Mouse (Mus musculus) hindbrain, embryonic 13.5 days (tissue): ENCODE results near the gene Tal1. TPM values are rescaled to one million over a fixed set of nuclear protein-coding genes. Genes with fewer than 3 reads are reported as not detected.

Experiments
- ATAC-seq: fragments of 200-750 bp; cut with Nextera tagmentation; 2 replicates; pipeline ENCODE4 v1.8.0; 2017; ENCODE audit warnings: moderate TSS enrichment; ENCODE audit not compliant: low FRiP score
- H3K27ac ChIP-seq: fragments of 300-500 bp; sonication (generic); 2 replicates; pipeline ENCODE4 v1.5.1; 2015; ENCODE audit warnings: inconsistent platforms, mild to moderate bottlenecking, moderate library complexity
- H3K27me3 ChIP-seq: fragments of 300-500 bp; sonication (generic); 2 replicates; pipeline ENCODE4 v1.6.1; 2015; ENCODE audit warnings: mild to moderate bottlenecking, inconsistent platforms
- H3K36me3 ChIP-seq: fragments of 300-500 bp; sonication (generic); 2 replicates; pipeline ENCODE4 v1.6.1; 2015; ENCODE audit warnings: mild to moderate bottlenecking, inconsistent platforms
- H3K4me1 ChIP-seq: fragments of 300-500 bp; sonication (generic); replicated peaks from 2 replicates; pipeline ENCODE4 v1.6.1; 2015; ENCODE audit warnings: inconsistent platforms
- H3K4me2 ChIP-seq: fragments of 300-500 bp; sonication (generic); 2 replicates; pipeline ENCODE4 v1.6.1; 2015; ENCODE audit warnings: inconsistent platforms, mild to moderate bottlenecking, moderate library complexity
- H3K4me3 ChIP-seq: fragments of 300-500 bp; sonication (generic); 2 replicates; pipeline ENCODE4 v1.5.1; 2015; ENCODE audit warnings: mild to moderate bottlenecking, inconsistent platforms
- H3K9ac ChIP-seq: fragments of 300-500 bp; sonication (generic); 2 replicates; pipeline ENCODE4 v1.6.1; 2015; ENCODE audit warnings: mild to moderate bottlenecking, inconsistent platforms
- H3K9me3 ChIP-seq: fragments of 300-500 bp; sonication (generic); 2 replicates; pipeline ENCODE4 v1.6.1; 2016; ENCODE audit warnings: inconsistent platforms
- WGBS: fragments of 180-500 bp; shearing (Covaris S2); methylation state at CpG from one replicate; pipeline ENCODE4 v1.1.7; 2015; 5-methylcytosine and 5-hydroxymethylcytosine counted together
- polyA plus RNA-seq: library from polyadenylated mRNA; unstranded; fragments of >200 nt; fragmentation: Nextera tagmentation; extraction: Ambion mirVana; gene quantifications from 2 replicates; pipeline ENCODE4 v1.2.1, GENCODE M21; 2015

The Tal1 gene
- polyA plus RNA-seq, 1 experiment from 2014 or later, result 3.8 TPM

GRCm38 (mm10) chr4:115094056-115094455 lies 37.8 kb downstream of the Tal1 start:
- H3K27ac ChIP-seq, result no peak overlapping the region
- ATAC-seq, result no peak
- 80% methylated on average over 2 of the region's 2 CpGs for whole genome bisulfite sequencing
- H3K4me3 ChIP-seq, result no peak overlapping the region
- no peak overlapping the region for H3K9ac ChIP-seq
- no peaks in the 10 kb centered on the region for H3K9me3 ChIP-seq
- H3K36me3 ChIP-seq, result no peaks in the 10 kb centered on the region
- peaks cover 18% of the 10 kb centered on the region for H3K4me1 ChIP-seq
- peaks cover 68% of the 10 kb centered on the region for H3K27me3 ChIP-seq
- no peak overlapping the region for H3K4me2 ChIP-seq

DNA sequence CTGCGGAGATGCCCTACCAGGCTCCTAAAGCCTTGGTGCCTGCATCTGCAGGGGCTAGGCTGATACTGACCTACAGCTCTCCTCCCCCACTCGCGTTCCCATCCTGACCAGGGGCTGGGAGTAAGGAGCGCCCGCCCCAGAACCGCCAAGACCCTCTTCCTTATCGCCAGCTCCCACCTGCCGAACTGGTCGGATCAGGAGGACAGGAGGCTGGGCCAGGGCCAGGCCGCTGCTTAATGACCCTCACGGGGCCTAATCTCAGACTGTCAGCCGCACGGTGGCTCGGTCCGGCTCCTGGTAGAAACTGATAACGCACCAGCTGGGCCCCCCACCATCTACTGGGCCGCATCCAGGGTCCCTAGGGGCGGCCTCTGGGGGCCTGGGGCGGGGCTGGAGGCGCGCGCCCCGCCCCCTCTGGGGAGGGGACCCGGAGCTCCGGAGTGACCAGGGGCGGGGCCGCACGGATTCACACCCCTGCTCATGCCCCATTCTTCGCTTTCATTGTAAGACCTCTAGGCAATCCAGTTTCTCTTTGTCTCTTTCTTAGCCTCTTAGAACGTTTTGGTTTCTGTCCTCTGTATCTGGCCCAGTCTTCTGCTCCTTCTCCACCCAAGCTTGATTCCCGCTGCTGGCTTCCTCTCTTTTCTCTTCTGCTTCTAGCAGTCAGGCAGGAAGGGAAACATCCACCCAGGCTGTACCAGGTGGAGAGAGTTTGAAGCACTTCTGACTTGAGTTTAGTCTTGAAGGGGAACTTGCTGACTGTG lies 39.6 kb downstream of the Tal1 start:
- Histone ChIP-seq H3K4me1 (peaks cover 18% of the 10 kb centered on the region), H3K36me3 (no peaks in the 10 kb centered on the region), H3K9ac (peak overlapping the region; percentile 79), H3K27me3 (peaks cover 63% of the 10 kb centered on the region), H3K27ac (peak overlapping the region; percentile 52; the same call in 1 of the 2 replicates), H3K4me3 (peak overlapping the region; percentile 43), H3K9me3 (no peaks in the 10 kb centered on the region), H3K4me2 (peak overlapping the region; percentile 84)
- 0% methylated on average over 19 of the region's 31 CpGs for WGBS
- peak; percentile 56 for ATAC-seq

DNA sequence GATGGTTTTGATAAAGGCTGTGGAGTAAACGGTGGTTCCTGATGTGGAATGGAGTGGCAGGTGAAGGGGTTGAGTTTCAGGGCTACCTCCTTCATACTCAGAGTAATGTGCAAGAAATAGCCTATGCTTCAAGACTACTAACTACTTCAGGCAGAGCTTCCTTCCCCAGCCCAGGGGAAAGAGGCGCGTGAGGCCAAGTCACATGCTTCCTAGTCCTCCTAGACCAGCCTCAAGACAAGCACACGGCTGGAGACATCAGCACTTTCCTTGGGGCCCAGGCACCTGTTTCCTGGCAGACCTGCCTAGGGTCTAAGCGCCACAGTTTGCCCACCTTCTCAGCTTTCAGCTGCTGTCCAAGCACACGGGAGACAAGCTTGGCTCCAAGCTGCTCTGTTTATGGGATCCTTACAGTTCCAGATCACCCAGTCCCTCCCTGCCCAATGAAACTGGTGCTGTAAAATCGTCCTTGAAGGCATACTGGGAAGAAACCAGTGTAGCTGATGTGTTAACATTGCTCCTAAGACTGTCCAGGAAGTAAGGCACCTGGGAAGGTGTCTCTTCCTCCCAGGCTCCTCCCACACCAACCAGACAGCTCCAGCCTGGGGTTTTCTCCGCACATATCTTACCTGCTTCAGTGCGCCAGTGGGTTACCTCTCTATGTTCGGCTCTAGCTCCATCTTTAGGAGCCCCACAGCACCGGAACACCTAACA lies 40.4 kb downstream of the Tal1 start:
- Histone ChIP-seq H3K27ac (0 out of 2 replicates have a peak overlapping the region, but pooled peaks have one; percentile 52), H3K4me1 (peaks cover 18% of the 10 kb centered on the region), H3K4me3 (peak overlapping the region; percentile 43), H3K9ac (no peak overlapping the region; the same call in 1 of the 2 replicates), H3K4me2 (peak overlapping the region; percentile 84), H3K36me3 (no peaks in the 10 kb centered on the region), H3K27me3 (peaks cover 68% of the 10 kb centered on the region), H3K9me3 (no peaks in the 10 kb centered on the region)
- 0 out of 2 replicates have a peak, but pooled peaks have one; percentile 14 for ATAC-seq
- WGBS, result 12% methylated on average over 11 of the region's 11 CpGs

DNA sequence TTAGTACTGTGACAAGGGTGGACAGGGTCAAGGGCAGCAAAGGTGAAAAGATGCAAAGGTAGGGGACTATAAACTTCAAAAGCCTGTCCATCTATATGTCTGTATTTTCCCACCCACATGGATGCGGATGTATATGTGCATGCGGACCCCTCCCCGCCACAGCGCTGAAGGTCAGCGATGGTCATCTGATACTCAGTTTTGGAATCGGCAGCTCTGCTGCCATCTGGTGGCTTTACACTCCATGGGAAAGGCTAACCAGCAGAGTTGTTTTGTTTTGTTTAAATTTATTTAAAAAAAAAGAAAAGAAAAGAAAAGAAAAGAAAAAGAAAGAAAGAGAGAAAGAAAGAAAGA lies 40.9 kb downstream of the Tal1 start:
- no peaks in the 10 kb centered on the region for H3K9me3 ChIP-seq
- H3K9ac ChIP-seq, result no peak overlapping the region; the same call in 1 of the 2 replicates
- H3K36me3 ChIP-seq, result no peaks in the 10 kb centered on the region
- 1% methylated on average over 6 of the region's 6 CpGs for WGBS
- ATAC-seq, result no peak
- H3K4me1 ChIP-seq, result peaks cover 18% of the 10 kb centered on the region
- no peak overlapping the region for H3K27ac ChIP-seq
- peak overlapping the region; percentile 84 for H3K4me2 ChIP-seq
- peak overlapping the region; percentile 15; the same call in 1 of the 2 replicates for H3K4me3 ChIP-seq
- H3K27me3 ChIP-seq, result peaks cover 68% of the 10 kb centered on the region

- H3K9me3 ChIP-seq, result no peaks in the 10 kb centered on the region
- no peak overlapping the region for H3K4me2 ChIP-seq
- WGBS, result 40% methylated on average over 6 of the region's 6 CpGs
These were observed 45.5 kb downstream of the Tal1 start for GRCm38 (mm10) chr4:115101682-115102081.

DNA sequence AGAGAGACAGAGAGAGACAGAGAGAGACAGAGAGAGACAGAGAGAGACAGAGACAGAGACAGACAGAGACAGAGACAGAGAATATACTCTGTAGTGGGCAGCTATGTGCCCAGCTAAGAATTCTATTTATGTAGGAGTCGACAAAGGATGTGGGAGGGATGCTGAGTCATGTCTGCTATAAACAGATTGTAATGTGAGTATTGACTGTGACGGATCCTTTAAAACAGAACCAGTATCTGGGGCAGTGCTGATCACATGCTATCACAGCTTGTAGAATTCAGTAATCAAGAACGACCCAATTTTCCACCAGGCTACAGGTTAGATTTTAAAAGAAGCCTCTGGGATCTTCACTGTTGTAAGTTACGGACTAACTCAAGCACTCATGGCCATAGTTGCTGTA lies 47.3 kb downstream of the Tal1 start:
- no peak for ATAC-seq
- Histone ChIP-seq H3K9me3 (no peaks in the 10 kb centered on the region), H3K4me1 (no peaks in the 10 kb centered on the region), H3K36me3 (no peaks in the 10 kb centered on the region), H3K27ac (no peak overlapping the region), H3K4me2 (no peak overlapping the region), H3K4me3 (no peak overlapping the region), H3K9ac (no peak overlapping the region), H3K27me3 (peaks cover 19% of the 10 kb centered on the region)
- 72% methylated on average over 4 of the region's 4 CpGs for WGBS

More at GRCm38 (mm10) chr4:115101682-115102081, 45.5 kb downstream of the Tal1 start:
- H3K27ac ChIP-seq, result no peak overlapping the region
- no peak overlapping the region for H3K9ac ChIP-seq
- H3K4me3 ChIP-seq, result no peak overlapping the region
- peaks cover 35% of the 10 kb centered on the region for H3K27me3 ChIP-seq
- H3K36me3 ChIP-seq, result no peaks in the 10 kb centered on the region
- peak; percentile 67 for ATAC-seq
- H3K4me1 ChIP-seq, result peaks cover 5% of the 10 kb centered on the region

GRCm38 (mm10) chr4:115111167-115111566 lies 54.9 kb downstream of the Tal1 start:
- Histone ChIP-seq H3K4me3 (no peak overlapping the region), H3K9ac (no peak overlapping the region), H3K4me1 (no peaks in the 10 kb centered on the region), H3K27me3 (peaks cover 10% of the 10 kb centered on the region; the same call in 1 of the 2 replicates), H3K9me3 (no peaks in the 10 kb centered on the region), H3K4me2 (no peak overlapping the region), H3K27ac (no peak overlapping the region), H3K36me3 (no peaks in the 10 kb centered on the region)
- WGBS, result 78% methylated on average over 2 of the region's 2 CpGs
- ATAC-seq, result no peak

GRCm38 (mm10) chr4:115113266-115113665 lies 57.0 kb downstream of the Tal1 start:
- Histone ChIP-seq H3K9me3 (no peaks in the 10 kb centered on the region), H3K4me2 (no peak overlapping the region), H3K4me1 (no peaks in the 10 kb centered on the region), H3K9ac (no peak overlapping the region), H3K27me3 (peaks cover 12% of the 10 kb centered on the region; the same call in 1 of the 2 replicates), H3K36me3 (no peaks in the 10 kb centered on the region), H3K4me3 (no peak overlapping the region), H3K27ac (no peak overlapping the region)
- ATAC-seq, result no peak
- WGBS, result 21% methylated on average over 5 of the region's 5 CpGs

DNA sequence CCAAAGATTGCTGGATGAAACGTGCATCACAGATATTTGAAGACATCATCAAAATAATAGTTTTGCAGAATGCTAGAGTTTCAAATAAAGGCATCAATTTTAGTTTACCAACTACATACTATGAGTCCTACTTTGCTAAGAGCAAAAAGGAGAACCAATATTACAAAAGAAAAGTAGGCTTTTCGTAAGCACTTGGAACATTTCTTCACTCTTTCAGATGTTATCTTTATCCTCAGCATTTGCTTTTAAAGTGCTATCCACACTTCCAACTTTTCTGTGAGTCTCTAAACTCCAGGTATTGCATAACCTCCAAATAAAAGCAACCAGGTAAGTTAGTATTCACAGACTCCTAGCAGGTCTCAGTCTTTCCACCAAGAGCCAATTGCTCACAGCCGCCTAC lies 63.4 kb downstream of the Tal1 start:
- H3K9me3 ChIP-seq, result no peaks in the 10 kb centered on the region
- no peaks in the 10 kb centered on the region for H3K4me1 ChIP-seq
- 0 out of 2 replicates have a peak, but pooled peaks cover 5% of the 10 kb centered on the region for H3K27me3 ChIP-seq
- no peak for ATAC-seq
- no peaks in the 10 kb centered on the region for H3K36me3 ChIP-seq
- no peak overlapping the region for H3K4me2 ChIP-seq
- no peak overlapping the region for H3K27ac ChIP-seq
- 88% methylated on average over 3 of the region's 3 CpGs for WGBS
- H3K9ac ChIP-seq, result no peak overlapping the region
- no peak overlapping the region for H3K4me3 ChIP-seq

GRCm38 (mm10) chr4:115121162-115121561 lies 64.9 kb downstream of the Tal1 start:
- Histone ChIP-seq H3K9ac (no peak overlapping the region), H3K27ac (no peak overlapping the region), H3K36me3 (no peaks in the 10 kb centered on the region), H3K27me3 (0 out of 2 replicates have a peak, but pooled peaks cover 5% of the 10 kb centered on the region), H3K9me3 (no peaks in the 10 kb centered on the region), H3K4me1 (no peaks in the 10 kb centered on the region), H3K4me3 (no peak overlapping the region), H3K4me2 (no peak overlapping the region)
- WGBS, result 84% methylated on average over 2 of the region's 2 CpGs
- ATAC-seq, result no peak
